Mouse (Mus musculus): ENCODE data around the gene Mfsd11.

Mfsd11 gene

GRCm38 (mm10) chr11:116852291-116852890 is at the start of gene Mfsd11:
Gene Mfsd11, plus strand, starts transcription at chr11:116852440.
- peak; percentile 52 for DNase-seq (ENCODE audit: low spot score)

DNA sequence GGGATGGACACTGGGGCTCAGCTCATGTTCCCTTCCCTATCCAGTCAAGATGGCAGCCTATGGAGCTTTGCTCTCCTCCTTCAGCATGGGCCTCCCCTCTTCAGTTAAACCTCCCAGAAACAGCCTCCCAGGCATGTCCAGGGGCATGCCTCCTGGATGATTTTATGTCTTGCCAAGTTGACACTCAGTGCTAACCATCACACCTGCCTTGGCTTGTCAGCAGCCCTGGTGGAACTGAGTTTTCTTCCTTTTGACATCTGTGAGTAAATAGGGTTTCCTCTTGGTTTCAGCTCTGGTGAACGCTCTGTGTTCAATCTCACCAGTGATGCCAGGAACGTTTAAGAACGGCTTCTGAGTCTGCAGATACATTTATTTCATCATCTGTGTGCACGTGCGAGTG is 49.5 kb upstream of the Mfsd11 start:
- DNase-seq (ENCODE audit: low spot score), result no peak

DNA sequence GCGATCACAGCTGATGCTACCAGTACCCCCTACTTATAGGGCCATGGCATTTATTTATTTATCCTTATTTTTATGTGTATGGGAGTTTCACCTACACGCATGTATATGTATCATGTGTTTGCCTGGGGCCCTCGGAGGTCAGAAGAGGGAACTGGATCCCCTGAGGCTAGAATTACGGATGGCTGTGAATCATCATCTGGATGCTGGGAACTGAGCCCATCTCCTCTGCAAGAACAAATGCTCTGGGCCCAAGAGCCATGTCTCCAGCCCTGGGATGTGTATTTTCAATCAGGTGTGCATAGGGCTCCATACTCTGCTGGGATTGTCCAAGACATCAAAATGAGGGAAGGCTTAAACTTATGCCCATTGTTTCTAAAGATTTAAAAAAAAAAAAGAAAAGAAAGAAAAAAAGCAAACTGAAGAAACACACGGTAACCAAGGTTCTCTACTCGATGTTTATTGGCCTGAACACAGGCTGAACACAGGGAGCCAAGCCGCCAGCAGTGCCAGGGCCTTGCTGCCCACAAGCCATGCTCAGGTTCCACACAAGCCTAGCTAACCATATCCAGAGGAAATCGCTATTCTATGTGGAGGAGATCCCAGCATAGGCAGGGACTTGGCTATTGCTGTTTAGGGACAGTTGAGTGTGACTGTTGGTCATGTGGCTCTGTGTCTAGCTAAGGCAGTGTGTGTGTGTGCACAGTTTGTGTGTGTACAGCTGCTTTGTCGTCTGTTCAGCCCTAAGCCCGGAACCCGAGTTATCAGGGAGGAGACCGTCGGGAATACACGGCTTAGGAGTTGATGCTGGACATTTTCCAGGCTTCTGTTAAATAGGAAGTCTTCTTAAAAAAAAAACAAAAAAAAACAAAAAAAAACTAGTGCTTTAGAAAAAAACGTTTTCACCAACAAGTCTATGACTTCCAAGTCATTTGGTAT is 45.8 kb upstream of the Mfsd11 start:
- no peak for DNase-seq (ENCODE audit: low spot score)

GRCm38 (mm10) chr11:116807116-116807515 is 45.1 kb upstream of the Mfsd11 start:
- no peak for DNase-seq (ENCODE audit: low spot score)

- DNase-seq (ENCODE audit: low spot score), result no peak
Observed at GRCm38 (mm10) chr11:116807526-116807925, 44.7 kb upstream of the Mfsd11 start.

- peak; percentile 75 for DNase-seq (ENCODE audit: low spot score)
Observed at GRCm38 (mm10) chr11:116807938-116808606, 44.2 kb upstream of the Mfsd11 start.

GRCm38 (mm10) chr11:116808811-116809395 is 43.3 kb upstream of the Mfsd11 start:
- DNase-seq (ENCODE audit: low spot score), result no peak

DNA sequence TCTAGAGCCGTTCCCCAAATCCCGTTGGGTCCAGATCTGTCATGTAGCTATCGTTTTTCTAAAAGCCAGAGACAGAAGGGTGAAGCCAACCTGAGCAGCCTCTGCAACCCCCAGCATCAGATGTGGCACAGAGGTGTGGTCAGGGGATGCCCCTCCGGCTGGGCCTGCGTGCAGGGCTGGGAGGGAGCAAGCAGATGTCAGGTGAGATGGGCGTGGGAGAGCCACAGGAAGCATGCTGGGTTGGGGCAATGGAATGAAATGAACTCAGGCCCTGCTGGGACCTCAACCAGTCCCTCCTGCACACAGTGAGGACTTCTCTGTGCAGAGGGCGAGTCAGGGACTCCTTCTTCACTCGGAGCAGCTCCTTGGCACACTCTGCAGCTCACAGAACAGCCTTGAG is 42.7 kb upstream of the Mfsd11 start:
- no peak for DNase-seq (ENCODE audit: low spot score)

- DNase-seq (ENCODE audit: low spot score), result no peak
Observed at GRCm38 (mm10) chr11:116810528-116810927, 41.7 kb upstream of the Mfsd11 start.

DNA sequence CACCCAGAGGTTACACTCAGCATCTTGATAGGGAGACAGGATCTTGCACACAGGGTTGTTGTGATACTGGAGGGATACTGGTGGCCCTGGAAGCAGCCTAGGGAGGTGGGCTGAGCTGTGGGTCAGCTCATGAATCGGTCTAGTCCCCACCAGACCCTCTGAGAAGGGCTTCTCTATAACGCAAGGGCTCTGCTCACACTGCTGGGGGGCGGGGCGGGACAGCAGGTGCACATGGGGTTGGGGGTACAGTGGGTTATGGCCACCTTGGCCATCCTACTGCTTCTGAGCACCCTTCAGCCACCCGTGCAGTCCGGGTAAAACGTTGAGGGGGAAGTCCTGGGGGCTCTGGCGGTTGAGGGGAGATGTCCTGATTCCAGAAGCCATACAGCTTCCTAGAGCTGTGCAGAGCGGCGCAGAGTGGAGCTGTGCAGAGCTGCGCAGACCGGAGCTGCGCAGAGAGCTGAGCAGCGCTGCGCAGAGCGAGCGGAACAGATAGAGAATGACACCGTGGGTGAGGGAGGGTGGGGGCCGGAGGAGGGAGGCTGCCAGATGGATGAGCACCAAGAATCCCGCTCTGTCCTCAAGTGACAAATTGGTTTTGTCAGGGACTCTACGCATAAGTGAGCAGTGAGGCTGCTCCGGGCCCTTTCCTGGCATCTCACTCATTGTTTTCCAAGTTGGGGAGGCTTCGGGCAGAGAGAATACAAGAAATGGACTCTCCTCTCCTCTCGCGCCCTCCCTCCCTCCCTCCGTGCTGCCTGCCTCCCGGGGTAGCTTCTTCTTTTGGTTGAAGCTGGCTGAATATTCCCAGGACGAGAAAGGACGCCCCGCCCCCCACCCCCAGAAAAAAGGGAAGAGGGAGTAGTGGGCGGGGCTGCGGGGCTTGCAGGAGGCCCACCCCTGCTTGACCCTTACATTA is 41.0 kb upstream of the Mfsd11 start:
- no peak for DNase-seq (ENCODE audit: low spot score)

DNA sequence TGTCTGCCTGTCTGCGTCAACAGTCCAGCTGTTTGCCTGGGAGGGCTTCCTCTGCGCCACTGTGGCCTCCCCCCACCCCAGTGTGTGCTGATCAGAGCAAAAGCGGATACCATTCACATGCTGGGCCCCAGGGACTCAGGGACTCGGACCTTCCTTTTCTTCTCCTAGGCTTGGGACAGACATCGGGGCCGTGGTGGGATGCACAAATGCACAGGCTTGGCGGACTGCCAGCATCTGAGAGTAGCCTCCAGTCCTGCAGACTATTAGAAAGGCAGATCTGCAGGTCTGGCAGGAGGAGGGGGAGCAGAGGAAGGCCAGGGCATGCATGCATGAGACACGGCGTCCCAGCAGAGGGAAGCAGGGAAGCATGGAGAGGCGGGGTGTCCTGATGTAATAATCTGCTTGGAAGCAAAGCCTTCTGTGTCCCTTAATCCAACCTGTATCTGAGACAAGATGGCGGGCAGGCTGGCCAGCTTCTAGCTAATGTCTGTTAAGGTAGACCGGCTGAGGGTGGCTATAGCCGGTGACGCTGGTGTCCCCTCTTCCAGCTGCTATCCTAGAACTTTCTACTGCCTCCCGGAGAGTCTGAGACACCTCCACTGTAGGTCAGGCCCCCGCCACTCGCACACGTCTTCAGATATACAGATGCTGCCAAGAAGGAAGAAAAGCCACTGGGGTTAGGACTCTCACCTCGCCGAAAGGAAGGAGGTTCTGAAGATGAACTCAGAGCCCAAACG is 39.3 kb upstream of the Mfsd11 start:
- DNase-seq (ENCODE audit: low spot score), result no peak

GRCm38 (mm10) chr11:116813610-116814009 is 38.6 kb upstream of the Mfsd11 start:
- DNase-seq (ENCODE audit: low spot score), result no peak

GRCm38 (mm10) chr11:116814076-116814883 is 38.0 kb upstream of the Mfsd11 start:
- DNase-seq (ENCODE audit: low spot score), result no peak

DNA sequence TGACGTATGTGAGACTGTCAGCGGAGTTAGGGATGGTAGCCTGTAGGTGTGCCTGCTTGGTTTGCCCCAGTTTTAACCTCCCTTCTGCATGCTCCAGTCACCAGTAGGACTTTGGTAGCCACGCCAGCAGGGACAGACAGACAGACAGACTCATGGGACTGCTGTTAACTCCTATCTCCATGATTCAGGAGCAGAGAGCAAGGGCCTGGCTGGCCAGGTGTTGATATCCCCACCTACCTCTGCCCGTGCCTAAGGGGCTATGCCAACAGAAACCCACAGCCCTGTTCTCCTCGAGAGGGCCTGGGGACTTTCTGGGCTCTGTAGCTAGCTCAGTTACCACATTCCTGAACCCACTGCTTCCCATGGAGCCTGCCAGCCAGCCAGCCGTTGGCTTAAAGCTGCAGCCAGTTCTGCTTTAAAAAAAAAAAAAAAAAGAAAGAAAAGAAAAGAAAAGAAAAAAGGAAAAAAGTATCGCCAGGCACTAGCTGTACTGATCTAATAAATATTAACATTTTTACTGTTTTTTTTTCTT is 37.3 kb upstream of the Mfsd11 start:
- no peak for DNase-seq (ENCODE audit: low spot score)

DNA sequence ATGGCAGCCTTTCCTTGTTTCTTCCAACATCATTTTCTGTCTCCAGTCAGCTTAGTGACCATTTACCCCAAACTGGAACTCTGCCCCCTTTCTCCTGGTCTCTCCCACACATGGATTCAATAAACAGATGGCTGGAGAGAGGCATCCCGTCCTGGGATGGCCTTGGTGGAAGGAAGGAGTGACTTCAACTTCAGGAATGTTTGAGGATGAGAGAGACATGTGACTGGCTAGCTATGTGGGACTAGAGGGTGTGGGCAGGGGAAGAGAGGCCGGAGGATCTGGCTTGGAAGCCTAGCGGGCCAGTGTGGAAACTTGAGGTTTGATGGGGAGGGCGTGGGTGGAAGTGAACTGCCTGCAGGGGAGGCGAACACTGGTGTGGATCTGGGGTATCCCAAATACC is 35.5 kb upstream of the Mfsd11 start:
- no peak for DNase-seq (ENCODE audit: low spot score)

DNA sequence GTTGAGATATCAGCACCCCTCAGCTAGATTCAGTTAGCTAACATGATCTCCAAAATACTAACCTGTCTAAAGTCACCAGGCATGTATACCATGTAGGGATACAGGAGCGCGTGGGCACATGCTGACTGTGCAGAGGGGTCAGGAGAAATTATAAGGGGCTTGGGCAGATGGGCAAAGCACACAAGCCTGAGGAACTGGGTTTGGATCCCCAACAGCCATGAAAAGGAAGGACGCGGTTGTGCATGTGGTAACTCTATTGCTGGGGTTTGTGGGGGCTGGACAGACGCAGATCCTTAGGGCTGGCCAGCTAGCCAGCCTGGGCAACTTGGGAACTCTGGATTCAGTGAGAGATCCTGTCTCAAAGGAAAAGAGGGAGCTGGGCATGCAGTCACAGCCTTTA is 34.7 kb upstream of the Mfsd11 start:
- DNase-seq (ENCODE audit: low spot score), result no peak

DNA sequence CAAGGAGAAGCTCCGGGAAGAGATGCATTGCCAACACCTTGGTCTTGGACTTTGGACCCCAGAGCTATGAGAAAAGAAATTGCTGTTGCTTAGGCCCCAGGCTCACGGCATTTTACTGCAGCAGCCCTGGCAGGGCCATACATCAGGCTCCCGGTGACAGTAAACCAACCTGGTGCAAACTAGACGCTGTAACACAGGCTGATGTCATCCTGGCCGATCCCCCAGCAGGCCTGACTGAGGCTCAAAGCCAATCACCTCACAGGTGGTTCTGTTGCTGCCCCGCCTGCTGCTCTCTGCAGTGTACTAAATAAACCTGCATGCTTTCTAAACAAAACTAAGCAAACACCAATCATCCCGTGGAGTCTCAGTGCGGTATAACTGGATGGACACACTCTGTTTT is 33.5 kb upstream of the Mfsd11 start:
- no peak for DNase-seq (ENCODE audit: low spot score)

DNA sequence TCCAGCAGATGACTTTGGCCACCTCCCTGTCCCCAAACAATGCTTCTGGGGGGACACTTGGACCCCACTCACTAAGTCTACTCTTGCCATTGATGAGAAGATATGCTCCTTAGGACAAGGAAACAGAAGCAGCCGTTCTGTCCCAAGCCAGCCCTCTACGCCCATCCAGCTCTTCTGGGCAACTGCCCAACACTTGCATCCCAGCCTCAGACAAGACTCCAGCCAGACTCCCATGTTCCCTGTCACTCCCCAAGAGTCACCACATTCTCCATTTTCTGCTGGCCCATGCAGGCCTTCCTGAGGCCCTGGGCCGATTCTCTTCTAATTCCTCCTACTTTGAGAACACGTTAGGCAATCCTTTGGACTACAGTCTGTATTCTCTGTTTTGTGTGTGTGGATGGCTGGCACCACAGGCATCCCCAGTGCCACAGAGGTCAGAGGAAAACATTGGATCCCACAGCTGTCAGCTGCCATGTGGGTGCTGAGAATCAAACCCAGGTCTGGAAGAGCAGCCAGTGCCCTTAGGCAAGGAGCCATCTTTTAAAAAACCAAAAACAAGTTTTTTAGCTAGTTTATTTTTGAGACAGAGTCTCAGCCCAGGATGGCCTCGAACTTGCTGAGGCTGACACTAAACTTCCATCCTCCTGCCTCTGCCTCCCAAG is 32.2 kb upstream of the Mfsd11 start:
- DNase-seq (ENCODE audit: low spot score), result no peak

Measured in ovary, postnatal 10 days (tissue).